Mouse (Mus musculus) E14TG2a.4 (cell line): Measurements from ENCODE around the gene Ypel2.

Source experiments
- H3K27me3 ChIP-seq: 2 replicates; pipeline ENCODE4 v1.6.1; 2014; ENCODE audit warnings: low read length, control low read depth; ENCODE audit not compliant: insufficient read depth
- H3K36me3 ChIP-seq: 2 replicates; pipeline ENCODE4 v1.6.1; 2014; ENCODE audit warnings: low read length, control low read depth; ENCODE audit not compliant: insufficient read depth
- H3K4me1 ChIP-seq: replicated peaks from 2 replicates; pipeline ENCODE4 v1.6.1; 2014; ENCODE audit warnings: low read depth, low read length, control low read depth
- H3K4me3 ChIP-seq: replicated peaks from 2 replicates; pipeline ENCODE4 v1.5.1; 2014; ENCODE audit warnings: mild to moderate bottlenecking, low read length
- H3K9me3 ChIP-seq: 2 replicates; pipeline ENCODE4 v1.6.1; 2014; ENCODE audit warnings: low read length, control low read depth
- CTCF ChIP-seq: conservative IDR thresholded peaks from 2 replicates; pipeline ENCODE4 v1.5.1; 2014; ENCODE audit warnings: low read length
- NANOG ChIP-seq: IDR thresholded peaks from 2 replicates; pipeline ENCODE4 v1.6.1; 2014; ENCODE audit warnings: borderline replicate concordance, low read length, mixed read lengths
- POU5F1 ChIP-seq: IDR thresholded peaks from 2 replicates; pipeline ENCODE4 v1.6.1; 2014; ENCODE audit warnings: low read length, borderline replicate concordance

Gene Ypel2

GRCm38 (mm10) chr11:86904706-86905105, 88.8 kb downstream of the Ypel2 start:
- H3K27me3 ChIP-seq, result 0 out of 2 replicates have a peak, but pooled peaks cover 8% of the 10 kb centered on the region
- H3K36me3 ChIP-seq, result no peaks in the 10 kb centered on the region
- no peak for TF ChIP-seq POU5F1
- no peak for TF ChIP-seq NANOG
- TF ChIP-seq CTCF, result no peak
- peaks cover 4% of the 10 kb centered on the region; the same call in 1 of the 2 replicates for H3K4me1 ChIP-seq
- no peaks in the 10 kb centered on the region for H3K9me3 ChIP-seq
- H3K4me3 ChIP-seq, result no peak overlapping the region

GRCm38 (mm10) chr11:86898367-86898766, 95.1 kb downstream of the Ypel2 start:
- Histone ChIP-seq H3K4me3 (no peak overlapping the region), H3K27me3 (peaks cover 35% of the 10 kb centered on the region), H3K9me3 (no peaks in the 10 kb centered on the region), H3K36me3 (no peaks in the 10 kb centered on the region), H3K4me1 (peaks cover 32% of the 10 kb centered on the region)
- TF ChIP-seq NANOG, result no peak
- no peak for TF ChIP-seq POU5F1
- no peak for TF ChIP-seq CTCF

GRCm38 (mm10) chr11:86895567-86895966, 97.9 kb downstream of the Ypel2 start:
- Histone ChIP-seq H3K9me3 (no peaks in the 10 kb centered on the region), H3K4me1 (peaks cover 32% of the 10 kb centered on the region), H3K4me3 (no peak overlapping the region), H3K36me3 (no peaks in the 10 kb centered on the region), H3K27me3 (peaks cover 47% of the 10 kb centered on the region)
- TF ChIP-seq POU5F1 (no peak), CTCF (no peak), NANOG (no peak)

GRCm38 (mm10) chr11:86895156-86895555, 98.4 kb downstream of the Ypel2 start:
- no peak overlapping the region for H3K4me3 ChIP-seq
- H3K36me3 ChIP-seq, result no peaks in the 10 kb centered on the region
- H3K27me3 ChIP-seq, result peaks cover 45% of the 10 kb centered on the region
- TF ChIP-seq NANOG (no peak), POU5F1 (no peak), CTCF (no peak)
- H3K4me1 ChIP-seq, result peaks cover 32% of the 10 kb centered on the region
- no peaks in the 10 kb centered on the region for H3K9me3 ChIP-seq

GRCm38 (mm10) chr11:86894171-86894577, 99.3 kb downstream of the Ypel2 start:
- H3K27me3 ChIP-seq, result peaks cover 36% of the 10 kb centered on the region

GRCm38 (mm10) chr11:86892996-86893670, 100.4 kb downstream of the Ypel2 start:
- Histone ChIP-seq H3K36me3 (no peaks in the 10 kb centered on the region), H3K4me3 (no peak overlapping the region), H3K27me3 (peaks cover 33% of the 10 kb centered on the region), H3K4me1 (peaks cover 27% of the 10 kb centered on the region), H3K9me3 (no peaks in the 10 kb centered on the region)
- no peak for TF ChIP-seq POU5F1
- TF ChIP-seq CTCF, result no peak
- TF ChIP-seq NANOG, result no peak

More at GRCm38 (mm10) chr11:86894171-86894577, 99.3 kb downstream of the Ypel2 start:
- Histone ChIP-seq H3K9me3 (no peaks in the 10 kb centered on the region), H3K36me3 (no peaks in the 10 kb centered on the region), H3K4me3 (peak overlapping the region; percentile 70), H3K4me1 (peaks cover 32% of the 10 kb centered on the region)
- no peak for TF ChIP-seq POU5F1
- TF ChIP-seq NANOG, result no peak
- TF ChIP-seq CTCF, result peak; percentile 74
